Mouse (Mus musculus) kidney, postnatal 4 days (tissue): ENCODE measurements around the gene Sipa1l2.
A peak's percentile ranks its signal among the peaks of the same experiment; 100 is the strongest.

Experiments
- DNase-seq, 2 experiments: peaks; one replicate each; pipeline ENCODE4 v3.0.0; 2021; ENCODE audit warnings: mixed read lengths in 2 of 2

The Sipa1l2 gene

GRCm38 (mm10) chr8:125391685-125392084, 177.9 kb downstream of the Sipa1l2 start:
- DNase-seq, result no peak

DNA sequence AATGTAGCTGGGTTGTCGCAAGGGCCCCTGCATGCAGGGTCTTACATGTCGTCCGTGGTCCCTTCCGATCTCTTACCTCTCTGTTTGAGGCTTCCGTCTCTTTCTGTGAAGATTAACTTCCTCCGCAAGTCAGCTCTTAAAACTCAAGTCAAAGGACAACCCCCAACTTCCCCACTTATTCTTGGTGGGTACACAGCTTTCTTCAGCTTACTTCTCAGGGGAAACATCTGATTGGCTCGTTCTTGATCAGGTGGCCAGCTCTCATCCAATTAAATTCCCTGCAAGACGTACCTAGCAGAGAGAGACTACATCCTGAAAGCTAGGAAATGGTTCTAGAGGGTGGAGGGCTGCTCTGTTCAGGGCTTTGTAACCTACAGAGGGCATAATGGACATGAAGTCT, 178.3 kb downstream of the Sipa1l2 start:
- no peak for DNase-seq

DNA sequence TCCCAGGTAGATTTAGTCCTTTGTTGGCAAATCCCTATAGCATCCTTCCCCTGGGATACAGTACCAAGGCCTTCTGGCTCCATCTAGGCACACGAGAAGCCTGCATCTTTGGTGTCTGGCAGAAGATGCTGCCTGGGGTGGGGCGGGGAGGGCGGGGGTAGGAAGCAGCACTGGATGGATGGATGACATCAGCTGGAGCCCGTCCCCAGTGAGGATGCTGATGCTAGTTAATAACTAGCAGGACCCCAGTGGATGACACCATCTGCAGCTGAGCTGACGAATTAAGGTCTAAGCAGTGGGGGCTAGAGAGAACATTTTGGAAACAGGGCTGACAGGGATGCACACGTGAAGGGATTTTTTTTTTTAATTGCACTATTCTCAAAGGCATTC, 179.1 kb downstream of the Sipa1l2 start:
- no peak for DNase-seq

- peak; percentile 71 to 80 for DNase-seq
These were observed 179.7 kb downstream of the Sipa1l2 start for GRCm38 (mm10) chr8:125389756-125390505.

DNA sequence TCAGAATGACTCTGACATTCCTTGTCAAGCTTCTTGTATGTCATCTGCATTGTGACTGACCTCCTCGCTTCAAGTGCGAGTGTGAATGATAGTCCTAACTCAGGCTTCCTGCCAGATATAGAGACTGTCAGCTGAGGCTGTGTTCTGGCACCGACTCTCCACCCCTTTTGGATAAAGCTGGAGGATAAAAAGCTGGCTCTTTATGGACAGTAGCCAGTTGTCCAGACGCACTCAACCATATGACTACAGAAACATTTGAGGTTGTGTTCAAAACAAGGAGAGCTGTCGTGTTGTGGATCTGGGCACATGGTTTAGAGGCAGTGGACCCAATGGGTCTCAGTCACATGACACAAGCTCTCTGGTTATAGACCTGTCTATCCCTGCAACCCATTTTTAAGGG, 180.3 kb downstream of the Sipa1l2 start:
- DNase-seq, result peak; percentile 54 to 72

DNA sequence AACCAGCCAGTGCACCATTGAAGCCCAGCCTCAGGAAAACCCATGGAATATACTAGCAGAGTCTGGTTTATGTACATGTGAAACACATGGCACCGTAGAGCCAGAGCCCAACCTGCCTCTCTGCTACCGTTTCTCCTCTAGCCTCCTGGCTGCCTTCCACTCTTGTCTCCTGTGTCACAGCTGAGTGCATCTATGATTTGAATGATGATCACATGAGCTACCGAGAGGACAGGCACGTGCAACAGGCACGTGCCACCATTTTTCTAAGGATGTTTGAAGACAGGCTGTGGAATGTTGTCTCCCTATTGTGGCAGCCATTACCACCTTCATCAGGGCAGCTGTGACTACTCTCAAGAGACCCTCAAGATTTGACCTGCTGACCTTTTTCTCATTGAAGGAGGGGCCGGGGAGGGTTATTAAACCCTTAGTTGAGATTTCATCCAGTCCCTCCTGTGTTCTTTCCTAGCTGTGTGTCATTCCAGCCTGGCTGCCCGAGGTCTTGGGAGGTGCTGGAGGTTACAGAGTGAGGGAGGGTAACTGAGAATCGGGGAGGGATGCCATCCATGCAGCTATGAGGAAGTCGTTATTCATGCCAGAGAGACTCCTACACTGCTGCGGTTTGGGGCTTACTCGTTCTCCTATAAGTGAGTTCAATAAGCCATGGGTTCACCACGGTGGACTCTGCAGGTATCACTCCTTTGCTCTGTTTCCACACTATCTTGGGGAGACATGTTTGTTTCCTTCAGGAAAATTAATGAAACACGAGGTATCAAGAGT, 181.0 kb downstream of the Sipa1l2 start:
- peak; percentile 34 to 58 for DNase-seq

GRCm38 (mm10) chr8:125385519-125386150, 184.0 kb downstream of the Sipa1l2 start:
- peak; percentile 56 to 66 for DNase-seq

- no peak for DNase-seq
These were observed 184.9 kb downstream of the Sipa1l2 start for GRCm38 (mm10) chr8:125384551-125385183.

DNA sequence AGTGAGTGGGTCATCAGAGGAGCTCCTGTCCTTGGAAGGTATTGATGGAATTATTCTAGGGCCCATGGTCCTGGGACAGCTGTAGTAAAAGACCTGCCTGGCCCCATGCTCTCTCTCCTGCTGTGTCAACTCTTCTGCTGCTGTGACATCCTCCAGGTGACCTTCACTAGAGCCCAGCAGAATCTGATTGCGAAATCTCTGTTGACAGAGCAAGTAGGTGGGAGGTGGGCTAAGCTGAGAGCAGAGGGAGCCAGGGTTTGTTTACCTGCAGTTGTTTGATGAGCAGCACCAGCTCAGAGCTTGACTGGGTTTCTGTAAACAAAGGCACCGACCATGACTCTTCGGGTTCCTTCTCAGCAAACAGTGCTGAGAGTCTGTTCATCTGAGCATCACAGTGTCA, 187.9 kb downstream of the Sipa1l2 start:
- DNase-seq, result no peak

DNA sequence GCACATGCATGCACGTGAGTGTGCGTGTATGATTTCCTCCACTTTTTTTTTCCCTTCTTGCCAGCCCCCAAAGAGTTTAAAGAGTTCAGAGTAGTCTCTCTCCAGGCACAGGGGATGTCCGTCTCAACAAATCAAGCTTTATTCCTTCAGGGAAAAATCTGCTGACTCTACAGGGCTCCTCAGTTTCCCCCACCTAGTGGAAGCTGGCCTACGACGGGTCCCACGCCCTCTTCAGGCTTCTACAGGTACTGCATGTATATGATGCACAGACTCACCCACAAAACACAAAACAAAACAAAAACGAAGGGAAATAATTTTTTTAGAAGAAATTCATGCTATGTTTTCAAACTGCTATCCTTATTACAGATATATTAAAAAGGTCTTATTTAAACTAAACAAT, 189.7 kb downstream of the Sipa1l2 start:
- DNase-seq, result no peak

- DNase-seq, result peak in 1 of 2 experiments; percentile 41
These were observed 190.5 kb downstream of the Sipa1l2 start for GRCm38 (mm10) chr8:125379156-125379555.

- DNase-seq, result no peak
These were observed 191.9 kb downstream of the Sipa1l2 start for GRCm38 (mm10) chr8:125377704-125378103.

DNA sequence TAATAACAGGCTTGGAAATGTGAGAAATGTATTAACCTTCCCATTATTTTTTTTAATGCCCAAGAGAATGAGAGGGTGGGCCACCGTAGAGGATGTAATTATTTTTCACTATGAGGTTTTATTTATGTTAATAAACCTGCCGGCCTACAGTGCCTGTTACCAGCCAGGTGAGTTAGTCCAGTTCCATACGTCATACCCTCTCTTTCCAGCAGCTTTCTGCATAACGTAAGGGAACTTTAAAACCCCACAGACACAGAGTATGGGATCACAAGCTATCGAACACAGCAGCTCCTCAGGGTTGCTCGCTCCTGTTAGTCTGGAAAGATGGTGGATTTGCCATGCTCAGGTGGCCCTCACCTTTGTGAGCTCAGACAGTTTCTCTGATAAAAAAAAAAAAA, 193.2 kb downstream of the Sipa1l2 start:
- DNase-seq, result no peak

DNA sequence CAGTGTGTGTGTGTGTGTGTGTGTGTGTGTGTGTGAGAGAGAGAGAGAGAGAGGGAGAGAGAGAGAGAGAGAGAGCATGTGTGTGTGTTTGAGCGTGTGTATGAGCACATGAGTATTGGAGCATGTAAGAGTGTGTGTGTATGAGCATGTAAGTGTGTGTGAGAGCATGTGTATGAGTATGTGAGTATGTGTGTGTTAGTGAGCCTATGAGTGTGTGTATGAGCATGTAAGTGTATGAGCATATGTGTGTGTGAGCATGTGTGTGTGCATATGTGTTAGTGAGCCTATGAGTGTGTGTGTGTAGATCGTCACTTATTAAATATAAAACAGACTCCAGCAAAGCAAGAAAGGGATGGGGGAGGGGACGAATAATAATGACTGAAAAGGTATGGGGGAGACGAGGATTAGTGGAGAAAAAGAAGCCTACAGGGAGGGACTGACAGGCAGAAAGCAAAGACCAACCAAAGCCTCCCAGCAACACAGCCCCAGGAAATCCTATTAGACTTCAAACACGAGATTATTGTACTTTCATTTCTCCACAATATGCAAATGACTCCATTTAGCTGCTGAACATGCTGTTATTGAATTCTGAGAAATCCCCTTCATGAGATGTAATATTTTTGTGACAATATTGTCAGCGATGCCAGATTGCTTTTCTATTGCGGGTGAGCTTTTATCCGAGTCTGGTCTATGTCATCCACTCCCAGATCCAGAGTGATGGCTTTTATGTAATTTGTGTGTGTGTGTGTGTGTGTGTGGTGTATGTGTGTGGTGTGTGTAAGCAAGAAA, 193.8 kb downstream of the Sipa1l2 start:
- no peak for DNase-seq

GRCm38 (mm10) chr8:125372596-125372995, 197.0 kb downstream of the Sipa1l2 start:
- DNase-seq, result no peak

DNA sequence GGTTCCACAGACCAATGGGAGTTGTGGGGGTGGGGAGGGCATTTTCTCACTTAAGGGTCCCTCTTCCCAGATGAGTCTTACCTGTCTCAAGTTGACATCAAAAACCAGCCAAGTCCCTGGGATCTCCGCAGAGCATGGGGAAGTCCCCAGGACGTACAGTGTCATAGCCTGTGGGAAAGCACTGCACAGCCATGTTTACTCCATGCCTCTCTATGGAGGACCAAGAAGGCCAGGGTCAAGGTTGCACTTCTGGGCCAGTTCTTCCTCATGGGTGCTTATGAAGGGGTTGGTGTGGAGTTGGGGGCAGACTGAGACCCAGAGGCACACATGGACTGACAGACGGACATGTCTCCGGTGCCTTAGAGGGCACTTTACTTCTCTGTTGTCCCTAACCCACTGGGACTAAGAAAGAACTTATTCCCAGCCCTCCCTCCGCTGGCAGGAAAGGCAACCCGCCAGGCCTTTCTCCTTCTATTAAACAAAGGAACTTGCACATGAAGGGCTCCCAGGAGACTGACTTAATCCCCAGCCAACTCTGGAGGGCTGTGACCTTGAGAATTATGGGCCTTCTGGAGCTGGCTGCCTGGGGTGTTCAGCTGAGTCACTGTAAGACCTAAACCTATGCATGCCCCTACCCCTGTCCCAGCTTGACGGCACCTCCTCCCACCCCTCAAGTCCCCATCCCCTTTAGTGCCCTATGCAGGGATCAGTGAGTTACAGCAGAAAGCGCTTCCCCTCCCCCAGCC, 199.9 kb downstream of the Sipa1l2 start:
- peak; percentile 51 to 66 for DNase-seq

GRCm38 (mm10) chr8:125368341-125369035, 201.1 kb downstream of the Sipa1l2 start:
- no peak for DNase-seq
